Mouse (Mus musculus): ENCODE results near the gene Twnk.

Gene Twnk

GRCm38 (mm10) chr19:45005444-45005843, at the start of gene Twnk:
Gene Twnk (plus strand): TSS chr19:45005663.
- peak; percentile 94 for DNase-seq

GRCm38 (mm10) chr19:44959633-44960032, 45.8 kb upstream of the Twnk start:
- no peak for DNase-seq

GRCm38 (mm10) chr19:44965978-44966377, 39.5 kb upstream of the Twnk start:
- no peak for DNase-seq

- no peak for DNase-seq
Observed at GRCm38 (mm10) chr19:44968329-44968728, 37.1 kb upstream of the Twnk start.

- peak; percentile 57 for DNase-seq
Observed at GRCm38 (mm10) chr19:44976636-44977035, 28.8 kb upstream of the Twnk start.

- DNase-seq: peak; percentile 54
Observed at GRCm38 (mm10) chr19:44977148-44977547, 28.3 kb upstream of the Twnk start.

- no peak for DNase-seq
Observed at GRCm38 (mm10) chr19:44980787-44981186, 24.7 kb upstream of the Twnk start.

GRCm38 (mm10) chr19:44982477-44983115, 22.9 kb upstream of the Twnk start:
- DNase-seq: peak; percentile 43

GRCm38 (mm10) chr19:44983366-44983765, 22.1 kb upstream of the Twnk start:
- DNase-seq: peak; percentile 75

- peak; percentile 66 for DNase-seq
Observed at GRCm38 (mm10) chr19:44984420-44984819, 21.0 kb upstream of the Twnk start.

GRCm38 (mm10) chr19:44985159-44985988, 20.1 kb upstream of the Twnk start:
- peak; percentile 44 for DNase-seq

- DNase-seq: peak; percentile 77
Observed at GRCm38 (mm10) chr19:44987004-44987403, 18.5 kb upstream of the Twnk start.

GRCm38 (mm10) chr19:44987851-44988250, 17.6 kb upstream of the Twnk start:
- peak; percentile 77 for DNase-seq

- DNase-seq: peak; percentile 70
Observed at GRCm38 (mm10) chr19:44988321-44988720, 17.1 kb upstream of the Twnk start.

- peak; percentile 92 for DNase-seq
Observed at GRCm38 (mm10) chr19:44988831-44989566, 16.5 kb upstream of the Twnk start, which contains the start of gene Sema4g. Gene Sema4g (plus strand): TSS chr19:44989101.

- peak; percentile 88 for DNase-seq
Observed at GRCm38 (mm10) chr19:44989567-44990495, 15.6 kb upstream of the Twnk start.

GRCm38 (mm10) chr19:44991031-44991430, 14.4 kb upstream of the Twnk start:
- DNase-seq: peak; percentile 79

- DNase-seq: peak; percentile 88
Observed at GRCm38 (mm10) chr19:44992246-44992645, 13.2 kb upstream of the Twnk start.

- DNase-seq: peak; percentile 76
Observed at GRCm38 (mm10) chr19:44992712-44993111, 12.8 kb upstream of the Twnk start.

- no peak for DNase-seq
Observed at GRCm38 (mm10) chr19:44997786-44998185, 7.7 kb upstream of the Twnk start.

- DNase-seq: no peak
Observed at GRCm38 (mm10) chr19:44999647-45000046, 5.8 kb upstream of the Twnk start.

GRCm38 (mm10) chr19:45002301-45002700, 3.2 kb upstream of the Twnk start:
- DNase-seq: peak; percentile 83
